Mouse (Mus musculus) bone marrow macrophage, adult 2 months (primary cell): ENCODE results near the gene Myrip. TPM values are rescaled to one million over a fixed set of nuclear protein-coding genes. Genes with fewer than 3 reads are reported as not detected.
A peak's percentile ranks its signal among the peaks of the same experiment; 100 is the strongest.
"Not testable (repeated sequence)": the region's sequence is repeated elsewhere in the genome, so short reads cannot be mapped to it uniquely, and the experiment has no call there.

Experiments
- H3K27ac ChIP-seq: 2 replicates; pipeline ENCODE4 v1.5.1; 2012; ENCODE audit warnings: low read depth, low read length; ENCODE audit not compliant: insufficient read depth
- H3K4me1 ChIP-seq: 2 replicates; pipeline ENCODE4 v1.6.1; 2012; ENCODE audit warnings: low read length; ENCODE audit not compliant: control insufficient read depth, insufficient read depth
- H3K4me3 ChIP-seq: 2 replicates; pipeline ENCODE4 v1.5.1; 2012; ENCODE audit warnings: mild to moderate bottlenecking, low read length, moderate library complexity; ENCODE audit not compliant: insufficient read depth
- CTCF ChIP-seq: IDR thresholded peaks from 2 replicates; pipeline ENCODE4 v1.5.1; 2012; ENCODE audit warnings: low read depth, mild to moderate bottlenecking, low read length, moderate library complexity
- POLR2A ChIP-seq: IDR thresholded peaks from 2 replicates; pipeline ENCODE4 v1.6.1; 2012; ENCODE audit warnings: mild to moderate bottlenecking, low read depth, low read length, borderline replicate concordance
- polyA plus RNA-seq: library from polyadenylated mRNA; stranded (reverse); fragments of >200 nt; gene quantifications from 2 replicates; pipeline ENCODE4 v1.2.4, GENCODE M21; 2012; ENCODE audit not compliant: missing spikeins, insufficient read depth, insufficient read length

Gene Myrip
- polyA plus RNA-seq, 1 experiment: not detected

DNA sequence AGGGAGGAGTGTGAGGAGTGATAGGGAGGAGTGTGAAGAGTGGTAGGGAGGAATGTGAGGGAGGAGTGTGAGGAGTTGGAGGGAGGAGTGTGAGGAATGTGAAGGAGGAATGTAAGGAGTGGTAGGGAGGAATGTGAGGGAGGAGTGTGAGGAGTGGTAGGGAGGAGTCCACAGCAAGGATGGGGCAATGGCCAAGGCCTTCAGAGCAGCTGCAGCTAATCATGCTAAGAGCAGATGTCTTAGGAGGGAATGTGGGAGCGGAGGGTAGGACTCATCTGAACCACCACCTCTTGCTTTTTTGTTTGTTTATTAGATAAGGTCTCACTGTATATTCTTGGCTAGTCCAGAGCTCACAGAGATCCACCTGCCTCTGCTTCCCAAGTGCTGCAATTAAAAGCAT lies 66.2 kb downstream of the Myrip start:
- Histone ChIP-seq H3K27ac (no peak overlapping the region), H3K4me3 (no peak overlapping the region), H3K4me1 (no peaks in the 10 kb centered on the region)
- TF ChIP-seq CTCF (no peak), POLR2A (no peak)

- Histone ChIP-seq H3K4me1 (no peaks in the 10 kb centered on the region), H3K27ac (no peak overlapping the region), H3K4me3 (no peak overlapping the region)
- TF ChIP-seq CTCF: no peak
- TF ChIP-seq POLR2A: no peak
Observed at GRCm38 (mm10) chr9:120371633-120372032, 70.3 kb downstream of the Myrip start.

DNA sequence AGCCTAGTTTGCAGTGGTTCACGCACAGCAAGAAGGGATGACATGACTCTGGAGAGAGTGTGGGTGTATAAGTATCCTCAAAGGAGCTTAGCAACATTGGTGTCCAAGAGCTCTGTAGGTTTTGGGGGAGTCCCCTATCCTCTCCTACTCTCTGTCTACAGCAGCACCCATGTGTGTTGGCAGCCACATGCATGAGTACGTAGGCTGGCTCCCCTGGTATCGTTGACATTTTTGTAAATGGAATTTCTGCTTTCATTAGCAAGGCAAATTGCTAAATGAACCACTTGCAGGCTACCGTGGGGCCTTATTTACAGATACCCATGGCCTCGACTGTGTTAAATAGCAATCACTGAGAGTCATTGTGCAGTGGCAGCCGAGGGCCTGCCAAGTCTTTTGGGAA lies 71.0 kb downstream of the Myrip start:
- TF ChIP-seq CTCF (no peak), POLR2A (no peak)
- Histone ChIP-seq H3K4me3 (no peak overlapping the region), H3K4me1 (no peaks in the 10 kb centered on the region), H3K27ac (no peak overlapping the region)

DNA sequence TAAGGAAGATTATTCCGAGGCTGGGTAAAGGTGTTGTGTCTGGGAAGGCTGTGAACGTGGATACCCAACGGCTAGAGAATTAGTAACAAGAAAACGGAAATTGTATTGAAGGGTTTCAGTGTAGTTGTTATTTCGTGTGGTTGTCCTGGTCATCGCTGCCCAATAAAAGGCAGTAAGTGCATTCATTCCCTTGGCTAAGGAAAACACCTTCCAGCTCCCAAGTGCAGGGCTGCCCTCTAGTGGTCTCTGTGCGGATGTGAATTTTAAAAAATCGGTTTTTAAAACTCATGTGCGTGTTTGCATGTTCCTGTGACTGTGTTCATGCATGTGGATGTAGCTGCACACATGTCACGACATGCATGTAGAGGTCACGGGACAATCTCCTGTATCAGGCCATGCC lies 76.4 kb downstream of the Myrip start:
- no peaks in the 10 kb centered on the region for H3K4me1 ChIP-seq
- TF ChIP-seq CTCF (peak; percentile 42; the same call in 1 of the 2 replicates), POLR2A (no peak)

DNA sequence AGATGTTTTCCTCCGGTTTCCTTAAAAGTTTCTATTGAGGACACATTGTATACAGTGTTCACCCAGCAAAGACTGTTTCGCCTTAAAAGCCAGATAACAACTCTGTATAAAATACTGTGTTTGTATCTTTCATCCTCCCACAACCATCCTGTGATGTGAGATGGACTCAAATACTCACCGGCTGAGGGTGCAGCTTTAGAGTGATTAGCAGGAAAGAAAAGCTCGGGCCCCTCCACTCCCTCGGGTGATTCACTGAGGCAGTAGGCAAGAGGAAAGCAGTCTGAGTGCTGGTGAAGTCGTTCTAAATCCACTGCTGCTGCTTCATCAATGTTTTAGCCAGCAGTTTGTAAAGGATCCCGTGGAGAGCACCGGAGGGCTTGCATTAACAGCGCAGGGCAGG lies 93.9 kb downstream of the Myrip start:
- TF ChIP-seq POLR2A: no peak
- no peak overlapping the region for H3K27ac ChIP-seq
- H3K4me1 ChIP-seq: no peaks in the 10 kb centered on the region
- H3K4me3 ChIP-seq: no peak overlapping the region

More for the DNA sequence above, 76.4 kb downstream of the Myrip start:
- Histone ChIP-seq H3K4me3 (no peak overlapping the region), H3K27ac (no peak overlapping the region)

DNA sequence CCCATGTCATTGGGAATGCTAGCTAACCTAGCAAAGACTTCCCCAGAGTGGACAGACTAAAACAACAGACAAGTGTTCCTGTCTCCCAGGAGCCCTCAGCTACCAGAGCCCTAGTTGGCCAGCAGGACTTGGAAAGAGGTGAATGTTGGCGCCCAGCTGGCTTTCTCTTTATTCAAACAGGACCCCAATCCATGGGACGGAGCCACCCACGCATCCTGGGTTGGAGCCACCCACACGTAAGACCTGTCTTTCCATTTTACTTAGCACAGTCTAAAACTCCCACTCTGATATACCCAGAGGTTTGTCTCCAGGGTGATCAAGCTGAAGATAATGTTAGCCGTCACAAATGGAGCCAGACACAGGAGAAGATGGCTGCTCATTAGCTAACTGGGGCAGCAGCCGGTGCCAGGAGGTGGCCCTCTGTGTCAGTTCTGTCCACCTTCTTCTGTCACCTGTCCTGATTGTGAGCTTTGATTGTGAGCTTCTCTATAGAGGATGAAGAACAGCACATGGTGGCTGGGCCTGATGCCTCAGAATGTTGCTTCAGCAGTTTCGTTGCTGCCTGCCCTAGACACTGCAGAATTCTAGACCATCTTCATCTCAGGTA lies 95.4 kb downstream of the Myrip start:
- H3K4me3 ChIP-seq: no peak overlapping the region
- no peak for TF ChIP-seq CTCF
- TF ChIP-seq POLR2A: no peak
- H3K27ac ChIP-seq: no peak overlapping the region
- H3K4me1 ChIP-seq: no peaks in the 10 kb centered on the region

DNA sequence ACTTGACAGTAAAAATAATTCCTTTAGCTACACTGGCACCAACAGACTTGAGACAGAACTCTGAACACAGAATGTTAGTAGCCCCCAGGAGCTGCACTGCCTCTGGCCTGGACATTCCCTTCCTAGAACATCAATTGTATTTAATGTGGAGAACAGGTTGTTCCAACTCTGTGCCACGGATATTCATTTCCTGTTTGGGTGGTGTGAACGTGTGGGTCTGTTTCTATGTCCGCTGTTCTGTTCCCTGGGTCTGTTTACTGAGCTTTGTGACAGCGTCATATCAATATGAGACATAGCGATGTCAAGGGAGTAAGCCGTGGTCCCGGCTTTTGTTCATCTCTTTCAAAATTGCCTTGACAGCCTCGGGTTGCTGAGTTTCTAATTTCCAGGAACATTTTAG lies 97.0 kb downstream of the Myrip start:
- no peak for TF ChIP-seq CTCF
- no peak for TF ChIP-seq POLR2A
- H3K4me1 ChIP-seq: no peaks in the 10 kb centered on the region
- H3K4me3 ChIP-seq: no peak overlapping the region
- no peak overlapping the region for H3K27ac ChIP-seq

DNA sequence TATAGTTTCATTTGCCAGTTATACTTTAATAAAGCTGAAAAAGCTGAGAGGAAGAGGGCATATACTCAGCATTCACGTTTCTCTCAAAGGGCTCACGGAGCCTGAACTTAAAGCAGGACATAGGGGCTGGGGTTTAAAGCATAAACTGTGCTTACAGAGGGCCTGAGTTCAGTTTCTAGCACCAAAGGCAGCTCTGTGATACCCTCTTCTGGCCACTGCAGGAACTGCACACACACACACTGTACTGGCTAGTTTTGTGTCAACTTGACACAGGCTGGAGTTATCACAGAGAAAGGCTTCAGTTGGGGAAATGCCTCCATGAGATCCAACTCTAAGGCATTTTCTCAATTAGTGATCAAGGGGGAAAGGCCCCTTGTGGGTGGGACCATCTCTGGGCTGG lies 98.2 kb downstream of the Myrip start:
- not testable (repeated sequence) for H3K4me3 ChIP-seq, H3K4me1 ChIP-seq, H3K27ac ChIP-seq

DNA sequence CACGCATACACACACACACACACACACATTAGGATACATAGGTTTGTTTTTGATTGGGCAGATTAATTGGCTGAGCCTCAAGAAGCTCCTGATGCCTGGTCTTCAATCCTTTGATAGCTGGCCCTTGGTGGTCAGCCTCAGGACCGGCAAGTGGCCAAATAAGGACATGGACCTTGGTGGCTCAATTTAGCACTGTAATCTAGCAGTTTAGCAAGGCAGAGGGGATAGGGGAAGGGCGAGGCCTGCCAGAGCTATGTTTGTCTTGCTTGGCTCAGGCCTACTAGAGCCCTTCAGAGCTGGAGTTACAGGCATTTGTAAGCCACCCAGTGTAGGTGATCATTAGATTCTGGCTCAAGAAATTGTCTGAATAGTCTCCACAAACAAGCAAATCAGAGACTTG lies 101.1 kb downstream of the Myrip start:
- H3K27ac ChIP-seq: no peak overlapping the region

DNA sequence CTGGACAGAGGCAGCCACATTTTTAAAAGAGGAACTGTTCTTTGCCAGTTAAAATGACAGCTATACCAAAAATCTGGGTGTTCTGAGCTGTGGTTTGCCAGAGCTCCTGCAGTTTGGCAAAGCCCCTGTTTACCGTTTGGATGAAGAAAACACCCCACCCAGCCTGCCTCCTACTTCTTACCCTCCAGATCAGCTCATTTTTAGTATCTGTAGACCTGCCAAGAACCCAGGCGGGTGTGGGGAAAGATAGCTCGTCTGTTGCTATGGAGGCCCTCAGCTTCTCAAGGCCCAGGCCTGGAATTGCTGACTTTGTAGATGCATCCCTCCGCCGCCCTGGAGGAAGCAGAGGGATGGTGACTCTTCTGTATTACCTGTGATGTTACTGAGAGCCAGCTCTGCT lies 102.3 kb downstream of the Myrip start:
- no peak for TF ChIP-seq CTCF
- no peak for TF ChIP-seq POLR2A
- Histone ChIP-seq H3K27ac (no peak overlapping the region), H3K4me1 (no peaks in the 10 kb centered on the region), H3K4me3 (no peak overlapping the region)

More for the DNA sequence above, 101.1 kb downstream of the Myrip start:
- TF ChIP-seq CTCF (no peak), POLR2A (no peak)
- Histone ChIP-seq H3K4me3 (no peak overlapping the region), H3K4me1 (no peaks in the 10 kb centered on the region)

GRCm38 (mm10) chr9:120409663-120410181 lies 108.4 kb downstream of the Myrip start:
- H3K4me3 ChIP-seq: no peak overlapping the region
- no peak for TF ChIP-seq CTCF
- no peak for TF ChIP-seq POLR2A
- no peaks in the 10 kb centered on the region for H3K4me1 ChIP-seq
- H3K27ac ChIP-seq: no peak overlapping the region
